Comparison of ENCODE assay signal across 8 mouse cellular contexts in the genomic region with DNA sequence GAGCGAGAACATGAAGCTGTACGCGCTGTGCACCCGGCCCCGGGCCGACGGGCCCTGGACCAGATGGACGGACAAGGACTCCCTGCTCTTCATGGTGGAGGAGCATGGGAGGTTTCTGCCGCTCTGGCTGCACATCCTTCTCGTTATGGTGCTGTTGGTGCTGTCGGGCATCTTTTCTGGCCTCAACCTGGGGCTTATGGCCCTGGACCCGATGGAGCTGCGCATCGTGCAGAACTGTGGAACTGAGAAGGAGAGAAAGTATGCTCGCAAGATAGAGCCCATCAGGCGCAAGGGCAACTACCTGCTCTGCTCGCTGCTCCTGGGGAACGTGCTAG. TPM values are rescaled to one million over a fixed set of nuclear protein-coding genes. Genes with fewer than 3 reads are reported as not detected.
DNase-seq lines count a peak whose midpoint lies in the region; ATAC-seq and TF ChIP-seq lines count a peak whose summit lies in the region.

No protein-coding gene starts in this region.

- H3K4me3 ChIP-seq in left cerebral cortex, adult 2 months = peak overlapping the region; percentile 78
- peak overlapping the region; percentile 84 for H3K4me3 ChIP-seq in bone marrow, adult 2 months (replicated peaks; ENCODE audit: control insufficient read depth, low read depth, low read length)
- H3K4me3 ChIP-seq in forebrain, postnatal 0 days (ENCODE audit: low read depth, low read length) = peak overlapping the region; percentile 72

- peak; percentile 7; the same call in 1 of the 2 replicates for ATAC-seq in forebrain, postnatal 0 days
- ATAC-seq in megakaryocyte, adult 5-6 weeks (ENCODE audit: poor library complexity, severe bottlenecking) = peak; percentile 17; the same call in 1 of the 2 replicates

- peak overlapping the region; percentile 80 for H3K4me2 ChIP-seq in forebrain, postnatal 0 days (ENCODE audit: low read depth)

- 9% methylated on average over 18 of the region's 18 CpGs for WGBS in bone marrow, adult 2 months
- 17% methylated on average over 18 of the region's 18 CpGs for WGBS in forebrain, postnatal 0 days

- DNase-seq in left cerebral cortex, adult 2 months (ENCODE audit: extremely low spot score in 1 of 2, low spot score in 2 of 2) = no peak
- DNase-seq in left cerebral cortex, adult 18-20 months (ENCODE audit: low spot score in 2 of 2) = no peak
- no peak for DNase-seq in forebrain, postnatal 0 days
- no peak for DNase-seq in left cerebral cortex, adult 8-10 months (ENCODE audit: low spot score in 2 of 2)
- DNase-seq in cerebellum, postnatal 25 days = no peak
- DNase-seq in kidney, postnatal 36 days = no peak

- intact Hi-C loops in left cerebral cortex, adult 2 months (cut with DNase I) = loop anchor here (1.0 kb wide), 1 partner anchor 39 kb away; the partner anchor contains the start of gene Cnnm3

- no peaks in the 10 kb centered on the region for H3K27me3 ChIP-seq in forebrain, postnatal 0 days (ENCODE audit: insufficient read depth, low read length)

- peaks cover 12% of the 10 kb centered on the region for H3K4me1 ChIP-seq in bone marrow, adult 2 months (ENCODE audit: control insufficient read depth, insufficient read depth, low read length)
- H3K4me1 ChIP-seq in forebrain, postnatal 0 days (ENCODE audit: insufficient read depth) = peaks cover 23% of the 10 kb centered on the region; the same call in 1 of the 2 replicates

- H3K36me3 ChIP-seq in forebrain, postnatal 0 days (ENCODE audit: insufficient read depth) = no peaks in the 10 kb centered on the region

- TF ChIP-seq CTCF in left cerebral cortex, adult 2 months (IDR thresholded peaks at IDR 0.05) = no peak
- no peak for TF ChIP-seq CTCF in bone marrow, adult 2 months (IDR thresholded peaks at IDR 0.05; ENCODE audit: control insufficient read depth, insufficient read depth, low read length)
- TF ChIP-seq CTCF in forebrain, postnatal 0 days (IDR thresholded peaks at IDR 0.05; ENCODE audit: low read depth) = no peak

- peak overlapping the region; percentile 70 for H3K9ac ChIP-seq in forebrain, postnatal 0 days

- TF ChIP-seq POLR2A in bone marrow, adult 2 months (IDR thresholded peaks at IDR 0.05; ENCODE audit: borderline replicate concordance, control insufficient read depth, low read depth, low read length) = no peak

- no peaks in the 10 kb centered on the region for H3K9me3 ChIP-seq in forebrain, postnatal 0 days (ENCODE audit: low read length)

- H3K27ac ChIP-seq in left cerebral cortex, adult 2 months = peak overlapping the region; percentile 59; the same call in 1 of the 2 replicates
- H3K27ac ChIP-seq in bone marrow, adult 2 months (ENCODE audit: control insufficient read depth, insufficient read depth, low read depth, low read length, poor library complexity) = peak overlapping the region; percentile 66
- no peak overlapping the region for H3K27ac ChIP-seq in forebrain, postnatal 0 days (ENCODE audit: low read depth, low read length)

RNA-seq across cellular contexts. Expression of gene Cnnm4, which starts 0.7 kb away (rescaled TPM):
- 10 to 100 TPM; 13.2 to 13.8 TPM for total RNA-seq in left cerebral cortex, adult 2 months (2021)
- 10 to 100 TPM; 12.4 TPM for total RNA-seq in left cerebral cortex, adult 18-20 months (2021)
- 2.3 and 4.2 TPM in 2 replicates for polyA plus RNA-seq in bone marrow, adult 2 months (2011; ENCODE audit: insufficient read depth, insufficient read length, low replicate concordance, missing spikeins)
- 12.3 and 14.6 TPM in 2 replicates for total RNA-seq in forebrain, postnatal 0 days (2014; rRNA removed)
- polyA plus RNA-seq in forebrain, postnatal 0 days (2015; fragmentation: Nextera tagmentation; extraction: Ambion mirVana) = 7.2 and 9.4 TPM in 2 replicates
- 17.8 and 22.7 TPM in 2 replicates for total RNA-seq in megakaryocyte, adult 5-6 weeks (2015)
- total RNA-seq in megakaryocyte, adult 5-6 weeks (2017) = 15.2 and 16.3 TPM in 2 replicates
- 10 to 100 TPM; 11.7 to 13.7 (median 12.2) TPM for total RNA-seq in left cerebral cortex, adult 8-10 months (2022)

RNA-seq across cellular contexts. Expression of gene Lman2l, which starts 27.0 kb away (rescaled TPM):
- 10 to 100 TPM; 43.5 to 51.0 TPM for total RNA-seq in left cerebral cortex, adult 2 months (2021)
- total RNA-seq in left cerebral cortex, adult 18-20 months (2021) = 10 to 100 TPM; 44.3 to 44.8 TPM
- polyA plus RNA-seq in bone marrow, adult 2 months (2011; ENCODE audit: insufficient read depth, insufficient read length, low replicate concordance, missing spikeins) = 13.4 and 34.0 TPM in 2 replicates
- 15.5 and 21.8 TPM in 2 replicates for total RNA-seq in forebrain, postnatal 0 days (2014; rRNA removed)
- 27.3 and 37.6 TPM in 2 replicates for polyA plus RNA-seq in forebrain, postnatal 0 days (2015; fragmentation: Nextera tagmentation; extraction: Ambion mirVana)
- total RNA-seq in megakaryocyte, adult 5-6 weeks (2015) = 23.9 and 25.4 TPM in 2 replicates
- total RNA-seq in megakaryocyte, adult 5-6 weeks (2017) = 14.4 and 15.8 TPM in 2 replicates
- total RNA-seq in left cerebral cortex, adult 8-10 months (2022) = 10 to 100 TPM; 36.4 to 46.7 (median 39.1) TPM

RNA-seq across cellular contexts. Expression of gene Cnnm3, which starts 39.6 kb away (rescaled TPM):
- 10 to 100 TPM; 29.8 to 34.9 TPM for total RNA-seq in left cerebral cortex, adult 2 months (2021)
- 10 to 100 TPM; 31.7 to 34.6 TPM for total RNA-seq in left cerebral cortex, adult 18-20 months (2021)
- 3.9 and 10.9 TPM in 2 replicates for polyA plus RNA-seq in bone marrow, adult 2 months (2011; ENCODE audit: insufficient read depth, insufficient read length, low replicate concordance, missing spikeins)
- total RNA-seq in forebrain, postnatal 0 days (2014; rRNA removed) = 25.6 and 29.1 TPM in 2 replicates
- 3.7 and 4.8 TPM in 2 replicates for polyA plus RNA-seq in forebrain, postnatal 0 days (2015; fragmentation: Nextera tagmentation; extraction: Ambion mirVana)
- 14.4 and 15.1 TPM in 2 replicates for total RNA-seq in megakaryocyte, adult 5-6 weeks (2015)
- 6.8 and 11.1 TPM in 2 replicates for total RNA-seq in megakaryocyte, adult 5-6 weeks (2017)
- total RNA-seq in left cerebral cortex, adult 8-10 months (2022) = 10 to 100 TPM; 31.8 to 38.3 (median 33.4) TPM
